In the genomic region with DNA sequence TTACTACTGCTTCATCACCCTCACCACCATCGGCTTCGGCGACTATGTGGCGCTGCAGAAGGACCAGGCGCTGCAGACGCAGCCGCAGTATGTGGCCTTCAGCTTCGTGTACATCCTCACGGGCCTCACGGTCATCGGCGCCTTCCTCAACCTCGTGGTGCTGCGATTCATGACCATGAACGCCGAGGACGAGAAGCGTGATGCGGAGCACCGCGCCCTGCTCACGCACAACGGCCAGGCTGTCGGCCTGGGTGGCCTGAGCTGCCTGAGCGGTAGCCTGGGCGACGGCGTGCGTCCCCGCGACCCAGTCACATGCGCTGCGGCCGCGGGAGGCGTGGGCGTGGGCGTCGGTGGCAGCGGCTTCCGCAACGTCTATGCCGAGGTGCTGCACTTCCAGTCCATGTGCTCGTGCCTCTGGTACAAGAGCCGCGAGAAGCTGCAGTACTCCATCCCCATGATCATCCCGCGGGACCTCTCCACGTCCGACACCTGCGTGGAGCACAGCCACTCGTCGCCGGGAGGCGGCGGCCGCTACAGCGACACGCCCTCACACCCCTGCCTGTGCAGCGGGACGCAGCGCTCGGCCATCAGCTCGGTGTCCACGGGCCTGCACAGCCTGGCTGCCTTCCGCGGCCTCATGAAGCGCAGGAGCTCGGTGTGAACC, we compare ENCODE assay signal across 8 mouse cellular contexts. TPM values are rescaled to one million over a fixed set of nuclear protein-coding genes. Genes with fewer than 3 reads are reported as not detected.
A peak's percentile ranks its signal among the peaks of the same experiment; 100 is the strongest.
DNase-seq lines count a peak whose midpoint lies in the region; ATAC-seq and TF ChIP-seq lines count a peak whose summit lies in the region.

No protein-coding gene starts in this region.

- WGBS in lung, postnatal 0 days: 11% methylated on average over 68 of the region's 69 CpGs

- H3K36me3 ChIP-seq in lung, postnatal 0 days (ENCODE audit: insufficient read depth, low read length): no peaks in the 10 kb centered on the region

- TF ChIP-seq EP300 in lung, postnatal 0 days (IDR thresholded peaks at IDR 0.05): no peak

- H3K9ac ChIP-seq in lung, postnatal 0 days (replicated peaks; ENCODE audit: low read depth): no peak overlapping the region

- peak; percentile 69 for DNase-seq in adrenal gland, postnatal 14 days
- no peak for DNase-seq in adrenal gland, postnatal 25 days
- DNase-seq in right cerebral cortex, postnatal 4 days: peak; percentile 36
- no peak for DNase-seq in right cerebral cortex, postnatal 36 days (ENCODE audit: low spot score in 2 of 2)
- DNase-seq in induced T-regulatory cell, adult 2 months (ENCODE audit: low read depth): peak; percentile 63
- DNase-seq in lung, postnatal 0 days (ENCODE audit: low spot score): peak; percentile 22
- DNase-seq in retina, embryonic 14.5 days (ENCODE audit: low spot score): peak; percentile 57
- DNase-seq in left cerebral cortex, adult 9 months (ENCODE audit: low spot score in 2 of 2): no peak

- H3K9me3 ChIP-seq in lung, postnatal 0 days (ENCODE audit: low read length): no peaks in the 10 kb centered on the region

- H3K4me1 ChIP-seq in lung, postnatal 0 days (ENCODE audit: insufficient read depth, low read depth, low read length): peaks cover 14% of the 10 kb centered on the region; the same call in 1 of the 2 replicates

- peak overlapping the region; percentile 21; the same call in 1 of the 2 replicates for H3K4me3 ChIP-seq in lung, postnatal 0 days (ENCODE audit: low read depth, low read length)

- no peak overlapping the region for H3K27ac ChIP-seq in lung, postnatal 0 days (ENCODE audit: low read length)

- peak; percentile 43 for ATAC-seq in lung, postnatal 0 days

- H3K4me2 ChIP-seq in lung, postnatal 0 days (replicated peaks; ENCODE audit: low read depth, low read length): peak overlapping the region; percentile 48

- H3K27me3 ChIP-seq in lung, postnatal 0 days (replicated peaks; ENCODE audit: insufficient read depth, low read length): peaks cover 13% of the 10 kb centered on the region; the same call in 1 of the 2 replicates

- TF ChIP-seq CTCF in lung, postnatal 0 days (IDR thresholded peaks at IDR 0.05): peak; percentile 38

RNA-seq across cellular contexts. Expression of a gene that starts 25.4 kb away (rescaled TPM):
- total RNA-seq in adrenal gland, postnatal 14 days (2021): 33.9 and 38.9 TPM in 2 replicates
- 51.4 and 52.6 TPM in 2 replicates for total RNA-seq in adrenal gland, postnatal 25 days (2021)
- polyA plus RNA-seq in lung, postnatal 0 days (2015; fragmentation: Nextera tagmentation; extraction: Ambion mirVana): 30.1 and 34.5 TPM in 2 replicates

RNA-seq across cellular contexts. Expression of a gene that starts 34.3 kb away (rescaled TPM):
- 678 and 701 TPM in 2 replicates for total RNA-seq in adrenal gland, postnatal 14 days (2021)
- 1,220 and 1,477 TPM in 2 replicates for total RNA-seq in adrenal gland, postnatal 25 days (2021)
- polyA plus RNA-seq in lung, postnatal 0 days (2015; fragmentation: Nextera tagmentation; extraction: Ambion mirVana): 28.6 and 35.7 TPM in 2 replicates

RNA-seq across cellular contexts. Expression of a gene that starts 44.3 kb away (rescaled TPM):
- 39.0 and 39.1 TPM in 2 replicates for total RNA-seq in adrenal gland, postnatal 14 days (2021)
- total RNA-seq in adrenal gland, postnatal 25 days (2021): 15.1 and 19.2 TPM in 2 replicates
- polyA plus RNA-seq in lung, postnatal 0 days (2015; fragmentation: Nextera tagmentation; extraction: Ambion mirVana): 24.4 and 25.5 TPM in 2 replicates

Comparison
In these comparisons a context has a peak if more than half of its experiments do, and no peak if none do; other contexts are left out.
1. DNase-seq: peak in adrenal gland, postnatal 14 days (single experiment), right cerebral cortex, postnatal 4 days (single experiment), induced T-regulatory cell, adult 2 months (single experiment), lung, postnatal 0 days (single experiment) and retina, embryonic 14.5 days (single experiment); none in adrenal gland, postnatal 25 days (single experiment), right cerebral cortex, postnatal 36 days (0 of 2) and left cerebral cortex, adult 9 months (0 of 2).